Mouse (Mus musculus) left cerebral cortex, adult 18-20 months (tissue): ENCODE data around the gene Tmc1. TPM values are rescaled to one million over a fixed set of nuclear protein-coding genes. Genes with fewer than 3 reads are reported as not detected.

ENCODE experiments used
- DNase-seq, 2 experiments: peaks; one replicate each; pipeline ENCODE4 v3.0.0; 2021 to 2022; ENCODE audit warnings: low spot score in 2 of 2, mixed read lengths in 1 of 2
- long read RNA-seq, 2 experiments: library from polyadenylated mRNA; stranded (forward); transcript quantifications; one replicate each; pipeline ENCODE4 v2.0.0; 2021
- total RNA-seq, 2 experiments: library from RNA; stranded (reverse); gene quantifications; 2 replicates each; pipeline ENCODE4 v1.2.3; 2021

Gene Tmc1
- total RNA-seq = under 1 TPM; 0.40 to 0.52 TPM
- long read RNA-seq, experiment 1, partial matches to known transcripts = 0 of 2 reads
- long read RNA-seq, experiment 1, other reads (novel, unspliced or antisense) = 2 of 2 reads
- long read RNA-seq, experiment 2, partial matches to known transcripts = 0 of 3 reads
- long read RNA-seq, experiment 2, other reads (novel, unspliced or antisense) = 3 of 3 reads

- DNase-seq = no peak
These were observed at the start of gene Tmc1 for GRCm38 (mm10) chr19:20953874-20954273. Tmc1 (minus strand) TSS chr19:20954202.

- no peak for DNase-seq
These were observed 47.5 kb upstream of the Tmc1 start for GRCm38 (mm10) chr19:21001552-21001951.

- no peak for DNase-seq
These were observed 25.2 kb upstream of the Tmc1 start for GRCm38 (mm10) chr19:20979244-20979643.

- DNase-seq = no peak
These were observed 24.1 kb upstream of the Tmc1 start for GRCm38 (mm10) chr19:20978148-20978547.

- no peak for DNase-seq
These were observed 17.9 kb upstream of the Tmc1 start for GRCm38 (mm10) chr19:20971926-20972325.

GRCm38 (mm10) chr19:20954815-20955214 lies 813 bp upstream of the Tmc1 start:
- no peak for DNase-seq

GRCm38 (mm10) chr19:20944446-20944845 lies 9.6 kb downstream of the Tmc1 start:
- DNase-seq = no peak

- DNase-seq = no peak
These were observed 29.7 kb downstream of the Tmc1 start for GRCm38 (mm10) chr19:20924282-20924681.

- DNase-seq = no peak
These were observed 30.4 kb downstream of the Tmc1 start for GRCm38 (mm10) chr19:20923336-20924211.

GRCm38 (mm10) chr19:20918241-20918640 lies 35.8 kb downstream of the Tmc1 start:
- DNase-seq = no peak

GRCm38 (mm10) chr19:20915151-20915550 lies 38.9 kb downstream of the Tmc1 start:
- no peak for DNase-seq

GRCm38 (mm10) chr19:20910356-20910755 lies 43.6 kb downstream of the Tmc1 start:
- DNase-seq = no peak

GRCm38 (mm10) chr19:20881205-20881604 lies 72.8 kb downstream of the Tmc1 start:
- DNase-seq = no peak

GRCm38 (mm10) chr19:20875881-20876280 lies 78.1 kb downstream of the Tmc1 start:
- no peak for DNase-seq

GRCm38 (mm10) chr19:20861779-20862178 lies 92.2 kb downstream of the Tmc1 start:
- DNase-seq = no peak

- no peak for DNase-seq
These were observed 93.7 kb downstream of the Tmc1 start for GRCm38 (mm10) chr19:20860270-20860669.

- no peak for DNase-seq
These were observed 96.2 kb downstream of the Tmc1 start for GRCm38 (mm10) chr19:20857819-20858218.

- DNase-seq = no peak
These were observed 105.1 kb downstream of the Tmc1 start for GRCm38 (mm10) chr19:20848906-20849305.

GRCm38 (mm10) chr19:20847476-20848073 lies 106.4 kb downstream of the Tmc1 start:
- no peak for DNase-seq

GRCm38 (mm10) chr19:20837422-20837821 lies 116.6 kb downstream of the Tmc1 start:
- DNase-seq = no peak

GRCm38 (mm10) chr19:20836055-20836845 lies 117.8 kb downstream of the Tmc1 start:
- DNase-seq = no peak
